Mouse (Mus musculus): ENCODE results near the gene Gcnt2.

- TF ChIP-seq POLR2A (IDR thresholded peaks at IDR 0.05; ENCODE audit: extremely low read depth, insufficient read depth, low read length) = no peak
- no peak for TF ChIP-seq CTCF (IDR thresholded peaks at IDR 0.05; ENCODE audit: extremely low read depth, insufficient read depth, low read length)
These were observed 40.7 kb downstream of the Gcnt2 start for GRCm38 (mm10) chr13:40899994-40900970.

Data from cortical plate, adult 2 months (tissue).